Comparison of ENCODE assay signal across 16 mouse cellular contexts in genomic region chr7:35263595-35264489, GRCm38 (mm10). TPM values are rescaled to one million over a fixed set of nuclear protein-coding genes. Genes with fewer than 3 reads are reported as not detected.
"Had no signal": no experiment of that assay in that cellular context is flagged by ENCODE, and none has a peak within 500 bp of the region (broad histone marks: within the 10 kb centered on the region; RNA-seq: fewer than 3 reads in every experiment).

No protein-coding gene starts in this region.

- H3K36me3 ChIP-seq: limb, embryonic 12.5 days; limb, embryonic 15.5 days; midbrain, embryonic 10.5 days; midbrain, embryonic 13.5 days; neural tube, embryonic 13.5 days had no signal

- H3K4me3 ChIP-seq: limb, embryonic 12.5 days; limb, embryonic 15.5 days; megakaryocyte, embryonic 14.5 days; midbrain, embryonic 10.5 days; midbrain, embryonic 13.5 days; myocyte; neural tube, embryonic 13.5 days had no signal

- H3K4me1 ChIP-seq: limb, embryonic 12.5 days; limb, embryonic 15.5 days; midbrain, embryonic 10.5 days; midbrain, embryonic 13.5 days; neural tube, embryonic 13.5 days had no signal

- H3K27me3 ChIP-seq: limb, embryonic 12.5 days; limb, embryonic 15.5 days; midbrain, embryonic 13.5 days; neural tube, embryonic 13.5 days had no signal

- ATAC-seq: liver, postnatal 0 days; lung, postnatal 0 days; midbrain, embryonic 13.5 days; midbrain, embryonic 16.5 days had no signal

- H3K27ac ChIP-seq: limb, embryonic 12.5 days; limb, embryonic 15.5 days; liver, embryonic 14.5 days; midbrain, embryonic 10.5 days; midbrain, embryonic 13.5 days; neural tube, embryonic 13.5 days; stomach, postnatal 0 days had no signal

- H3K4me2 ChIP-seq: limb, embryonic 12.5 days; limb, embryonic 15.5 days; liver, embryonic 11.5 days; lung, embryonic 14.5 days; midbrain, embryonic 13.5 days; neural tube, embryonic 13.5 days had no signal

- H3K9me3 ChIP-seq: limb, embryonic 12.5 days; limb, embryonic 15.5 days; midbrain, embryonic 13.5 days; neural tube, embryonic 13.5 days had no signal

- H3K9ac ChIP-seq: limb, embryonic 12.5 days; limb, embryonic 15.5 days; liver, embryonic 14.5 days; liver, postnatal 0 days; lung, embryonic 14.5 days; midbrain, embryonic 13.5 days; neural tube, embryonic 13.5 days had no signal

RNA-seq across cellular contexts. Expression of gene Lrp3, which starts 48.5 kb away (rescaled TPM):
- total RNA-seq: monocyte, adult 5-6 weeks; neutrophil, adult 5-6 weeks had no signal
- polyA plus RNA-seq: myocyte had no signal
